Mouse (Mus musculus) liver, adult 2 months (tissue): ENCODE measurements around the gene Clmp.

Experiments used
- CTCF ChIP-seq: fragments of 200-500 bp; IDR thresholded peaks from 2 replicates; pipeline ENCODE4 v1.5.1; 2011; ENCODE audit warnings: low read depth, low read length, control low read depth
- POLR2A ChIP-seq: fragments of 200-500 bp; IDR thresholded peaks from 2 replicates; pipeline ENCODE4 v1.6.1; 2011; ENCODE audit warnings: low read length, control low read depth; ENCODE audit not compliant: insufficient read depth; ENCODE audit errors: extremely low read depth

DNA sequence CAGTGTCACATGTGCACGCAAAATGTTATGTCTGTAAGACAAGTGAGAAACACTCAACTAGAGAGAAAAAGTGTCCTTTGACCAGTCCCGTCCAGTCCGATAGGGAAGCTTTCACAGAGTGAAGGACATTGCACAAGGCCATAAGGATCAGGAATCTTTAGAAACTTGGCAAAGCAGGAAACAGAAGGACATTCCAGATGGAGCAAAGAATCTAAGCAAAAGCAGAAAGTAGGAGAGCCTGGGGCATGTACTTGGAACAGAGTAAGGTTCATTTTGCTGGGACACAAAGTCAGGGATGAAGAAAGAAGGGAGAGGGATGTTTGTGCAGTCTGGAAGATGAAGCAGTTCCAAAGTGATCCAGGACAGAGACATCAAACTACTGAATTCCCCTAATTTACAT lies 36.3 kb upstream of the Clmp start:
- TF ChIP-seq POLR2A (no peak), CTCF (no peak)
